Mouse (Mus musculus): ENCODE measurements around the gene Myo3b.
A peak's percentile ranks its signal among the peaks of the same experiment; 100 is the strongest.
"Not testable (repeated sequence)": the region's sequence is repeated elsewhere in the genome, so short reads cannot be mapped to it uniquely, and the experiment has no call there.

Gene Myo3b

GRCm38 (mm10) chr2:70038752-70039151 is at the start of gene Myo3b:
Gene Myo3b (plus strand): TSS chr2:70039126.
- DNase-seq (ENCODE audit: low spot score in 2 of 2) = no peak

- no peak for DNase-seq (ENCODE audit: low spot score in 2 of 2)
Observed at GRCm38 (mm10) chr2:69989224-69989623, 49.7 kb upstream of the Myo3b start.

DNA sequence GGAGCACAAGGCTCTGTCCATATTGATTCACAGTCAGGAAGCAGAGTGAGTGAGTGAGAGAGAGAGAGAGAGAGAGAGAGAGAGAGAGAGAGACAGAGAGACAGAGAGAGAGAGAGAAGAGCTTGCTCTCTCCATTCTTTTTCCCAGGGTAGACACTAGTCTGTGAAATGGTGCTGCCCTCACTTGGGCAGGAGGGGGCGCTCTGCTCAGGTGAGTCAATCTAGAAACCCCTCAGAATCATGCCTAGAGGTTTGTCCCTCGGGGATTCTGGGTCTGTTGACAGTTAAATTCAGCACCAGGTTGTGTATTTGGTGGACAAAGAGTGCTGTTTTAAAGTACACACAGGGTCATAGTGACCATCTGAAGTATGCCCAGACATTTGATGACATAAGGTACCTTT is 48.3 kb upstream of the Myo3b start:
- DNase-seq (ENCODE audit: low spot score in 2 of 2) = peak in 1 of 2 experiments; percentile 35

GRCm38 (mm10) chr2:69994082-69994736 is 44.7 kb upstream of the Myo3b start:
- not testable (repeated sequence) for DNase-seq (ENCODE audit: low spot score in 2 of 2)

GRCm38 (mm10) chr2:69994779-69995178 is 44.1 kb upstream of the Myo3b start:
- DNase-seq (ENCODE audit: low spot score in 2 of 2) = no peak

GRCm38 (mm10) chr2:69999097-69999770 is 39.7 kb upstream of the Myo3b start:
- peak; percentile 43 to 82 for DNase-seq (ENCODE audit: low spot score in 2 of 2)

- no peak for DNase-seq (ENCODE audit: low spot score in 2 of 2)
Observed at GRCm38 (mm10) chr2:70000316-70000715, 38.6 kb upstream of the Myo3b start.

DNA sequence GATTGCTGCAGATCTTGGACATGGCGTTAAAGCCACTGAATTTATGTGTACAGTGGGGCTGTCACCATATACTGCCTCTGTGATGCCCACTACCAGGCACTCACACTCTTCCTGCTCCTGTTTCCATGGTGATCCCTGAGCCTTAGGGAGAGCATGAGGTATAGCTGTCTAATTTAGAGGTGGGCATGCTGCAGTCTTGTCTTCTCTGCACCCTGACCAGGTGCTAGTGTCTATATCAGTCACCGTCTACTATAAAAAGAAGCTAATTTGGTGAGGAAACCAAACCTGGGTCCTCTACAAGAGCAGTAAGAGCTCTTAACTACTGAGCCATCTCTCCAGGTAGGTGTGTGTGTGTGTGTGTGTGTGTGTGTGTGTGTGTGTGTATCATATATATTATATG is 32.4 kb upstream of the Myo3b start:
- DNase-seq (ENCODE audit: low spot score in 2 of 2) = no peak

- no peak for DNase-seq (ENCODE audit: low spot score in 2 of 2)
Observed at GRCm38 (mm10) chr2:70012941-70013340, 26.0 kb upstream of the Myo3b start.

DNA sequence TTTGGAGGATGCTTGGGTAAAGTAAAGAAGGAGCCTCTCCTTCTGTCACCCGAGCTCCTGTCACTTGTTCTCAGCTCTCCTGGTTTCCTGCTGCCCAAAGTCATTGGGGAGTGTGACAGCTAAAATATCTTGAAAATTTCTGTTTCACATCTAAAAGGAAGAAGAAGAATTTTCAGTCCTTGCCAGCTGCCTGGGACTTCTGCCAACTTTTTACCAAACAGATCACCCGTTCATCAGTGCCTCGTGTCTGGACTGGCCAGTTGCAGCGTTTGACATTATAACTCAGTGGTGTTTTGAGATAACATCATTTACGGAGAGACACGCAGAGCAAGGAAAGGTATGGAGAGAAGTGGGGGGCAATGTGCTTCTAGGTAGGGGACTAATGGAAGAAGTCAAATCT is 20.7 kb upstream of the Myo3b start:
- no peak for DNase-seq (ENCODE audit: low spot score in 2 of 2)

GRCm38 (mm10) chr2:70024454-70024853 is 14.5 kb upstream of the Myo3b start:
- no peak for DNase-seq (ENCODE audit: low spot score in 2 of 2)

- no peak for DNase-seq (ENCODE audit: low spot score in 2 of 2)
Observed at GRCm38 (mm10) chr2:70025711-70026110, 13.2 kb upstream of the Myo3b start.

GRCm38 (mm10) chr2:70031472-70031871 is 7.5 kb upstream of the Myo3b start:
- no peak for DNase-seq (ENCODE audit: low spot score in 2 of 2)

GRCm38 (mm10) chr2:70034895-70035294 is 4.0 kb upstream of the Myo3b start:
- no peak for DNase-seq (ENCODE audit: low spot score in 2 of 2)

- no peak for DNase-seq (ENCODE audit: low spot score in 2 of 2)
Observed at GRCm38 (mm10) chr2:70035358-70035757, 3.6 kb upstream of the Myo3b start.

- peak; percentile 28 to 76 for DNase-seq (ENCODE audit: low spot score in 2 of 2)
Observed at GRCm38 (mm10) chr2:70037221-70037620, 1.7 kb upstream of the Myo3b start.

DNA sequence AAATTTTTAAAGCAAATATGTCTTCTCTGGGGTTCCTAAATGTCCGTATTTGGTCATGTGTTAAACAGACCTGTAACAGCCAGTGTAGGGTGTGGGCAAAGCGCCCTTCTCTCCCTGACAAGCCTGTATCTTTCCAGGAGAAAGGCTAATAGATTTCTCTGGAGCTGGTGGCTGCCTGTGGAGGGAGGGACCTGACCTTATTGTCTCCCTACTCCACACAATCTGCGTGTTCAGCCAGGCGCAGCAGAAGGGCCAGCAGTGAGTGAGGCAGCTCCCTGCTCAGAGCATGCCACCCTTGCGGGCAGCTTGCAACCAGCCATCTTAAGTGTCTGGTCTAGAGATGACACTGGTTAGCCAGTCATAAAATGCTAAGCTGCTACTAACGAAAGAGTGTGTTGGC is 5.5 kb downstream of the Myo3b start:
- no peak for DNase-seq (ENCODE audit: low spot score in 2 of 2)

GRCm38 (mm10) chr2:70047868-70048267 is 8.9 kb downstream of the Myo3b start:
- no peak for DNase-seq (ENCODE audit: low spot score in 2 of 2)

- DNase-seq (ENCODE audit: low spot score in 2 of 2) = no peak
Observed at GRCm38 (mm10) chr2:70053803-70054202, 14.9 kb downstream of the Myo3b start.

DNA sequence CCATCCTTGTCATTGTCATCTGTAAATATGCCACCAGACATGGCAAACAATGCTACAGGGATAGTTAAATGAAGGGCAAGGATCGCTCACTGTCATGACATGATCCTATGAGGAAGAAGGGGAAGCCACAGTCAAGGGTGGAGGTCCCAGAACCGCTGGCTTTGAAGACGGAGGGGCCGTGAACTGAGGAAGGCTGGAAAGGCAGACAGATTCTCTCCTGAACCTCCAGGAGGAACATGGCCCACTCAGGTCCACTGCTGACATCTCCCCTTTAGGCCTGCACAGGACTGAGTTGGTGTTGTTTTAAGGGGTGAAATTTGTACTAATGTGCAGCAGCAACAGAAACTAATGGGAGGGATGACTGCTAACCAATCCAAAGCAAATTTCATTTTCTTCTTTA is 19.3 kb downstream of the Myo3b start:
- DNase-seq (ENCODE audit: low spot score in 2 of 2) = no peak

- no peak for DNase-seq (ENCODE audit: low spot score in 2 of 2)
Observed at GRCm38 (mm10) chr2:70060359-70061345, 21.7 kb downstream of the Myo3b start.

- no peak for DNase-seq (ENCODE audit: low spot score in 2 of 2)
Observed at GRCm38 (mm10) chr2:70065116-70065515, 26.2 kb downstream of the Myo3b start.
